Mouse (Mus musculus) liver, embryonic 14.5 days (tissue): ENCODE results near the gene Srsf11.

Experiments used
- CTCF ChIP-seq: IDR thresholded peaks from 2 replicates; pipeline ENCODE4 v1.5.1; 2016; ENCODE audit warnings: antibody characterized with exemption, low read depth, control low read depth
- EP300 ChIP-seq: IDR thresholded peaks from 2 replicates; pipeline ENCODE4 v1.6.1; 2016; ENCODE audit warnings: antibody characterized with exemption, low read depth

DNA sequence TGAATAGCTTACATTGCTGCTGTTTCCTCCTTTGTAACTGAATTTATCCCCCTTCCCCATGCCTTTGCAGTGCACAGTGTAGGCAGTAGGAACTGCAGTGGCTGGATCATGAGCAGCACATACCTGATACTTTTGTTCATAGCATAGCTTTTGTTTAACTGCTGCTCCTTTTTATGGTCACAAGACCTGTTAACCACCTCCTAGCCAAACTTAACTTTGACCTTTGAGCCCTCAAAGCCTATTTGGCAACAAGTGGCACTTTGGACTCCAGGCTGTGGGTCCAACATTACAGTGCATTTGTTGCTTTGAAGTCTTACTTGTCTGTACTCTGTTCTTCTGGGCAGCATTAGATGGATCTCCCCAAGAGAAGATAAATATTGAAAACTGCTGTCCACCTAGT is 43.1 kb downstream of the Srsf11 start:
- TF ChIP-seq CTCF (no peak), EP300 (no peak)
